Mouse (Mus musculus): ENCODE data around the gene Cntd1.

Cntd1 gene

GRCm38 (mm10) chr11:101278223-101279192 lies at the start of gene Cntd1, which contains the start of gene Coa3:
Gene Cntd1 (plus strand): TSS chr11:101279012.
Gene Coa3 (minus strand): TSS chr11:101279114.
- peak; percentile 93 for DNase-seq

GRCm38 (mm10) chr11:101229361-101229900 lies 49.4 kb upstream of the Cntd1 start:
- peak; percentile 45 for DNase-seq

DNA sequence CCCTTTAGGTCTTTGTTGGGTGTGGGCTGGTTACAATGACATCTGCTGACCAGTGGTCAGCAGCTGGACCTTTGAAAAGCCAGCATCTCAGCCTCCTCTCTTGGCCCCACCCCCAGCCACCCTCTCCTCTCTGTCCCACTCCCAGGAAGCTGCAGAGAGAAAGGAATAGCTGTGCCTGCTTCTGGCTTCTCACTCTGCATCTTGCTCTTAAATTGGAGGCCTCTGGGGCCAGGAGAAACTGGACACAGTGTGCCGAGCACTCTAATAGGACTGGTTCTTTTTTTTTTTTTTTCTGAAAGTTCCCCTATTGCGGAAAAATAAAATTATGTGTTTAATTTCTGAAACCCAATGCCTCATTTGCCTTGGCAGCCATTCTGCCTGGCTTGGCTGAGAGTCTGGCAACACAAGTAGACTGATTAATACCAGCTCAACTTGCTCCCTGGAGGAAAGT lies 48.7 kb upstream of the Cntd1 start:
- peak; percentile 42 for DNase-seq

- no peak for DNase-seq
Measured at GRCm38 (mm10) chr11:101230526-101230925, 48.3 kb upstream of the Cntd1 start.

DNA sequence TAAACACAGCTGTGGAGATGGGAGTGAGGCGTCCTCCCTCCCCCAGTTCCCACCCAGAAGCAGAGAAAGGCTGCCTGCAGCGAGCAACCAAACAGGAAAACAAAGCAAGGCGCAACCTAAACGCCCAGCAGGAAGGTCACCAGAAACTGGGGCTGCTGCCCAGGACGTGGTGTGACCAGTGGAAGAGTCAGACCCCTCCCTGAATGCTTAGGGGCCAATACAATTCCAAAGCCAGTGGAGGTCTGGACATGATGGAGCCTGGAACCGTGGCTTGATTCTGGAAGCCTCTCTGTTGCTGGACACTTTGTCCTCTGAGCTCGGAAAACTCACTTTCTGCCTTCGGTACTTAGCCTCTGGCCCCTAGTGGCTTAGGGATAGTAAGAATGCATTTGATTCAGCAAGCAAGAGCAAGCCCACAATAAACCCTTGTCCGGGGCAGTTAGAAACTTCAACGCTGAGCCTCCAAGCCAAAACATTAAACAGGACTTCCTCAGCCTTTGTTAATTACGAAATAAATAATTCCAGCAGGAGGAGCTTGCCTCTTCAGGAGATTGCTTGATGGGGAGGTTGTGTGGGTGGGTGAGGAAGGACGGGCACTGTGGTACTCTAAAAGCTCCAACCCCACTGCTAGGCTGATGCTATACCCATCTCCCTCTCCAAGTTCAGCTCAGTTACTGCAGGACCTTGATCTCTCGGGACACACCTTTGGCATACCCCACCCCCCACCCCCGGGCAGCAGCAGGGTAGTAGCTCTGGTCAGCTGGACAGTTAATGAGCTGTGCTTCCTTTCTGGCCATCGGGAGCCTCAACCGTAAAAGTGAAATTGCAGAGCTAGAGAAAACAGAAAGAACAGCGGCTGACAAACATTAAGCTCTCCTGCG lies 47.6 kb upstream of the Cntd1 start:
- DNase-seq = peak; percentile 85

- DNase-seq = peak; percentile 71
Measured at GRCm38 (mm10) chr11:101232010-101232839, 46.6 kb upstream of the Cntd1 start.

DNA sequence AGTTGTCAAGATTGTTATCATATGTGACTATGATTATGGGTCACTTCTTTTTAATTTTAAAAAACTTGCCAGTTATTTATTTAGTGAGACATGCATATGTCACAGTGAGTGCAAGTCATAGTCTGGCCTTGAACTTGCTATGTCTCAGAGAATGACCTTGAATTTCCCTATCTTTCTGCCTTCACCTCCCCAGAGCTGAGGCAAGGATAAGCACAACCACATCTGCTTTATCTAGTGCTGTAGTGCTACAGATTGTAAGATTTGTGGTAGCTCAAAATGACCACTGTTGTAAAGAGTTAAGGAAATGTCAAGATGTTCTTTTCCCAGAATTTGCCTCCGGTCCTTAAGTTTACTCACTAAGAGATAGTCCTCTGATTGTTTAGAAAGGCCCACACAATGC lies 45.6 kb upstream of the Cntd1 start:
- no peak for DNase-seq

- DNase-seq = no peak
Measured at GRCm38 (mm10) chr11:101234124-101234523, 44.7 kb upstream of the Cntd1 start.

DNA sequence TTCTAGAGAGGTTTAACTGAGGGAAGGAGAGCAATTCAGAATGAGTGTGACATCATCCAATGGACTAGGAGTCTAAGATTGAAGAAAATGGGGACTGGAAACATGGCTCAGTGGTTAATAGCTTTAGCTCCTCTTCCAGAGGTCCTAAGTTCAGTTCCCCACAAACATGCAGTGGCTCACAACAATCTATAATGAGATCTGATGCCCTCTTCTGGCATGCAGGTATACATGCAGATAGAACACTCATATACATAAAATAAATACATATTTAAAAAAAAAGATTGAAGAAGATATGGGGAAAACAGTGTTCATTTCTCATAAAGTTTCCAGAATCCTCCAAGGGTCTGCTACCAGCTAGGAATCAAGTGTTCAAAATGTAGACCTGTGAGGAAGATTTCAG lies 43.4 kb upstream of the Cntd1 start:
- no peak for DNase-seq

GRCm38 (mm10) chr11:101236782-101237181 lies 42.0 kb upstream of the Cntd1 start:
- DNase-seq = no peak

- peak; percentile 32 for DNase-seq
Measured at GRCm38 (mm10) chr11:101238071-101238647, 40.7 kb upstream of the Cntd1 start.

- peak; percentile 74 for DNase-seq
Measured at GRCm38 (mm10) chr11:101245071-101245470, 33.7 kb upstream of the Cntd1 start.

GRCm38 (mm10) chr11:101245855-101246701 lies 32.7 kb upstream of the Cntd1 start, which contains the start of gene Ramp2:
Gene Ramp2 (plus strand): TSS chr11:101246028.
- peak; percentile 81 for DNase-seq

- no peak for DNase-seq
Measured at GRCm38 (mm10) chr11:101246702-101247012, 32.2 kb upstream of the Cntd1 start.

DNA sequence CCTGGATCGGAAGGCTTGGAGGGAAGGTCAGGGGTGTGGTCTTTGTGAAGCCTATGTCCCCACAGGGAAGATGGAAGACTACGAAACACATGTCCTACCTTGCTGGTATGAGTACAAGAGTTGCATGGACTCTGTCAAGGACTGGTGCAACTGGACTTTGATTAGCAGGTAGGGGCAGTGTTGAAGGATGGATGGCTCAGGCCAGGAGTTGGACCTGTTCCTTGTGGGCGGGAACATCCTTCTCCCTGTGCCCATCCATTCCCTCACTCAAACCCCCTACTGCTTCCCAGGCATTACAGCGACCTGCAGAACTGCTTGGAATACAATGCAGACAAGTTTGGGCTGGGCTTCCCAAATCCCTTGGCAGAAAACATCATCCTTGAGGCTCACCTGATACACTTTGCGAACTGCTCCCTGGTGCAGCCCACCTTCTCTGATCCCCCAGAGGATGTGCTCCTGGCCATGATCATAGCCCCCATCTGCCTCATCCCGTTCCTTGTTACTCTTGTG lies 31.2 kb upstream of the Cntd1 start:
- no peak for DNase-seq

DNA sequence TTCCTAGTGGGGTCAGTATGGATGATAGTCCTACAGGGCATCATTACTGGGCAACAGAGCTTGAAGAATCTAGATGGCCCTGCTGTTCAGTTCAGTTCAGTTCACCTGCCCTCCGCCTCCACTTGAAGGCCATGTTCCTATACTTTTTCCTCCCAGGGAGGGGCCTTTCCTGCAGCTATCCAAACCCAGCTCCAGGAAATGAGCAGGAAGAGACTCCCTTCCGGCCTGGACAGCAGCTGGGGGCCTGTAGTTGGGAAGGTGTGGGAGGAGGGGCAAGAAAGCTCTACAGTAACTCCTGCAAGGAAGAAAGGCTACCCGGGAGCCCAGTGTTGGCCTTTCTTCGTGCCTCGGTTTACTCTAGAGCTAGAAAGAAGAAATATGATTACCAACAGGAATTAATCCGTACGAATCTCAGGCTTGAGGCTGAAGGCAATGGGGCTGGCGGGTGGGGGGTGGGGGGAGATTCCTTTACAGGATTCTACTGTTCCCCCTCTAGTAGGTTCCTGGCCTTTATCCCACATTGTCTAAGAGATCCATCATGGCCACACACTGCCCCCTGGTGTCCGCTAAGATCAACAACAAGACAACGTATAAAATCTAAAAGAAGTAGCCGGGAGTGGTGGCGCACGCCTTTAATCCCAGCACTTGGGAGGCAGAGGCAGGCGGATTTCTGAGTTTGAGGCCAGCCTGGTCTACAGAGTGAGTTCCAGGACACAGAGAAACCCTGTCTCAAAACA lies 30.4 kb upstream of the Cntd1 start:
- peak; percentile 87 for DNase-seq

DNA sequence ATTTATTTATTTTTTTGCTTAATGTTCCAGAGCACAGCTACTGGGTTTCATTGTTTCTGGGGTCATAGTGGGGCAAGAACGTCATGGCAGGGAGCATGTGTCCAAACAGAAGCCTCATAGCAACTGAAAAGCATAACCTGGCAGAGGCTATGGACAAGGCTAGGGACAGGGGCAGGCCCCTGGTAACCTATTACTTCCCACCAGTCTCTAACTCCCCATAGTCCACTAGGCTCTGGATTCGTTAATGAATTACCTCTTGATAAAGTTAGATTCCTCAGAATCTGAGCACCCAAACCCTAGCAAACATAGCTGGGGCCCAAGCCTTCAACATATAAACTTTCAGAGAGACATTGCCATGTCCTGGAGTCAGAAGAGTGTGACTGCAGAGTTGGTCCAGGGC lies 27.8 kb upstream of the Cntd1 start:
- peak; percentile 48 for DNase-seq

GRCm38 (mm10) chr11:101252941-101253340 lies 25.9 kb upstream of the Cntd1 start:
- DNase-seq = no peak

DNA sequence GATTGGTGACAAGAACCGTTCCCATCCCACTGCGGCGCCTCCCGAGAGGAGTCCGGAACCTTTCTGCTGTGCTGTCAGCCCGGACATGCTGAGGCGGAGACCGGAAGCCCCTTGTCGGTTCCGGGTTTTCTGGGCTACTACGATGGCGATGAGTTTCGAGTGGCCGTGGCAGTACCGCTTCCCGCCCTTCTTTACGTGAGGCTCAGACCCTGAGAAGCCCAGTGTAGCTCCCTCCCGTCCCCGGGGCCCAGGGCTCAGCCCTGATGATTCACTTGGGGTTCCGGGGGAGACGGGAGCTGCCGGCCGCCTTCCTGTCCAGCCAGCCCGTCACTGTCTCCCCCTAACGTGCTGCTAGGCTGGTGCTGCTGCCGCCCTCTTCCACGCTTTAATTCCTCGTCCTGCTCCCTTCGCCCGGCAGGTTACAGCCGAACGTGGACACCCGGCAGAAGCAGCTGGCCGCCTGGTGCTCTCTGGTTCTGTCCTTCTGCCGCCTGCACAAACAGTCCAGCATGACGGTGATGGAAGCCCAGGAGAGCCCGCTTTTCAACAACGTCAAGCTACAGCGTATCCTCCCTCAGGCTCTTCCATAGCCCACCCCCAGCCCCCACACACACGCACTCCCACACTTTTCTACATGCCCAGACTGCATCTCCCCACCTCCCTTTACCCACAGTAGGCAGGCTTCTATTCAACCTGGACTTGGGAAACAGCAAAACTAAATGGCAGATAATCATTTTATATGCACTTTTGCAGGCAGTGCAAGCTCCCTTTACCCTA lies 25.0 kb upstream of the Cntd1 start, which contains the start of gene Vps25:
Gene Vps25, plus strand, starts transcription at position 95 of the 777 bp plus-strand sequence.
- DNase-seq = peak; percentile 90

Measured in kidney, postnatal 14 days (tissue).